8 mouse cellular contexts compared by ENCODE assay signal in the genomic region with DNA sequence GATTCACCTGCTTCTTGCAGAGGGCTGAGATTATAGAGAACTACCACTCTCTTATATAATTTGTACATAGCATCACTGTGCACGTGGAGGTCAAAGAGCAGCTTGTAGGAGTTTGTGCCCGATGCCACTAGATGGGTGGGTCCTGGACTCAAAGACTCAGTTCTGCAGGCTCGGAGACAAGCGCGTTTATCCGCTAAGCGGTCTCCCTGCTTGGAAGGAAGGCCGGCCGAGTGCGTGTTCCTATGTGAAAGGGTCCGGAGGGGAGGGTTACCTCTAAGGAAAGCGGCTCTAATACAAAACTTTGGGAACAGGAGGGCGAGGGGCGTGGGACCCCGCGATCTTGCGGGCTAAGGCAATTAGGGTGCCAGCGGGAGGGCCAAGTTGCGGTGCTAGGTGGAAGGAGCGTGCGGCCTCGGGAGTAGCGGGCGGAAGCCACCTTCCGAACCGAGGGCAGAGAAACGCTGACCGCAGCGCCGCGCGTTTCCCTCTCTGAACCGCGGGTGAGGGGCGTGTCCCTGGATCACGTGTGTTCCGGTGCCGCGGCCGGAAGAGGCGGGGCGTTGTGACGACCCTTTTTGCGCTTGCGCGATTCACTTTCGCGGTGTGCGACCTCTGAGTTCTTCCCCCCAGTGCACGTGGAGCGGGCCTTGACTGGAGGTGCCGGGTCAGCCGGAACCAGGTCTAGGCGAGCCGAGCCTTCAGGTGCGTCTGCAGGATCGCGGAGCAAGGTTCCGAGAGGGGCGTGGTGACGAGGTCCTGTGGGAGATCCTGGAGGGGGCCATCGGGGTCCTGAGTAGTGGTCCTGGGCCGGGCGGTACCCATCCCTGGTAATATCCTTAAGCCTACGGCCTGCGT. TPM values are rescaled to one million over a fixed set of nuclear protein-coding genes. Genes with fewer than 3 reads are reported as not detected.
DNase-seq lines count a peak whose midpoint lies in the region; ATAC-seq lines count a peak whose summit lies in the region.

A gene (plus strand): TSS at position 608 of the 855 bp plus-strand sequence.

- peaks cover 11% of the 10 kb centered on the region for H3K4me1 ChIP-seq in hindbrain, embryonic 14.5 days (replicated peaks; ENCODE audit: control insufficient read depth, insufficient read depth, low read length)

- H3K9me3 ChIP-seq in hindbrain, embryonic 14.5 days (ENCODE audit: control insufficient read depth, low read length) = no peaks in the 10 kb centered on the region

- ATAC-seq in hindbrain, embryonic 14.5 days (ENCODE audit: low FRiP score) = peak; percentile 96
- ATAC-seq in megakaryocyte, adult 5-6 weeks (ENCODE audit: poor library complexity, severe bottlenecking) = peak; percentile 96

- under 1% methylated on average over 66 of the region's 66 CpGs for WGBS in hindbrain, embryonic 14.5 days

- H3K27ac ChIP-seq in hindbrain, embryonic 14.5 days = peak within 1 kb of the TSS; percentile 87

- H3K9ac ChIP-seq in hindbrain, embryonic 14.5 days = peak within 1 kb of the TSS; percentile 90

- H3K27me3 ChIP-seq in hindbrain, embryonic 14.5 days (ENCODE audit: control insufficient read depth, insufficient read depth, low read length) = no peaks in the 10 kb centered on the region

- H3K36me3 ChIP-seq in hindbrain, embryonic 14.5 days (replicated peaks; ENCODE audit: control insufficient read depth, insufficient read depth) = peaks cover 80% of the 10 kb centered on the region

- H3K4me2 ChIP-seq in hindbrain, embryonic 14.5 days (replicated peaks) = peak within 1 kb of the TSS; percentile 84

- H3K4me3 ChIP-seq in hindbrain, embryonic 14.5 days (replicated peaks; ENCODE audit: low read length) = peak within 1 kb of the TSS; percentile 93

- DNase-seq in R1 (ENCODE audit: low read depth, low spot score) = peak; percentile 97
- DNase-seq in cerebellum, postnatal 14 days = peak; percentile 90 to 91
- DNase-seq in frontal cortex, postnatal 25 days (ENCODE audit: low spot score in 2 of 2) = peak; percentile 64 to 68
- DNase-seq in hindbrain, embryonic 14.5 days (ENCODE audit: low spot score) = peak; percentile 96
- peak; percentile 82 to 85 for DNase-seq in left cerebral cortex, adult 18-20 months (ENCODE audit: low spot score in 2 of 2)
- DNase-seq in right cerebral cortex, adult 2 months (ENCODE audit: low spot score in 2 of 2) = peak; percentile 81 to 84
- peak; percentile 88 for DNase-seq in urinary bladder, postnatal 14 days (ENCODE audit: low spot score)

RNA-seq across cellular contexts. Expression of the gene that starts here (rescaled TPM):
- 40.3 and 48.4 TPM in 2 replicates for polyA plus RNA-seq in hindbrain, embryonic 14.5 days (2014; fragmentation: Nextera tagmentation; extraction: Ambion mirVana)
- total RNA-seq in left cerebral cortex, adult 18-20 months (2021) = 10 to 100 TPM; 30.2 to 30.5 TPM
- 8.5 and 12.1 TPM in 2 replicates for total RNA-seq in megakaryocyte, adult 5-6 weeks (2015)
- 22.6 and 24.6 TPM in 2 replicates for total RNA-seq in megakaryocyte, adult 5-6 weeks (2017)

Comparison
In these comparisons a context has a peak if more than half of its experiments do, and no peak if none do; other contexts are left out.
1. Peak in every context shown above with its lines: DNase-seq, ATAC-seq, H3K4me3 ChIP-seq and H3K27ac ChIP-seq.